ENCODE assay signal across 7 mouse cellular contexts in genomic region chr16:36071071-36071449, GRCm38 (mm10). TPM values are rescaled to one million over a fixed set of nuclear protein-coding genes. Genes with fewer than 3 reads are reported as not detected.
DNase-seq lines count a peak whose midpoint lies in the region; ATAC-seq lines count a peak whose summit lies in the region.

No protein-coding gene starts in this region.

- H3K4me2 ChIP-seq in forebrain, embryonic 11.5 days (ENCODE audit: low read depth, low read length, severe bottlenecking): peak overlapping the region; percentile 48
- peak overlapping the region; percentile 85 for H3K4me2 ChIP-seq in liver, embryonic 12.5 days

- peaks cover 14% of the 10 kb centered on the region for H3K4me1 ChIP-seq in forebrain, embryonic 11.5 days (replicated peaks; ENCODE audit: control insufficient read depth, insufficient read depth, low read length)
- H3K4me1 ChIP-seq in liver, embryonic 12.5 days: peaks cover 47% of the 10 kb centered on the region

- peak overlapping the region; percentile 74 for H3K4me3 ChIP-seq in forebrain, embryonic 11.5 days (ENCODE audit: low read depth, low read length)
- peak overlapping the region; percentile 84 for H3K4me3 ChIP-seq in liver, embryonic 12.5 days

- peak overlapping the region; percentile 99 for H3K27ac ChIP-seq in forebrain, embryonic 11.5 days (ENCODE audit: low read depth, low read length)
- H3K27ac ChIP-seq in liver, embryonic 12.5 days: peak overlapping the region; percentile 96

- H3K9ac ChIP-seq in forebrain, embryonic 11.5 days (ENCODE audit: low read length): peak overlapping the region; percentile 92
- peak overlapping the region; percentile 90 for H3K9ac ChIP-seq in liver, embryonic 12.5 days

- under 1% methylated on average over 16 of the region's 16 CpGs for WGBS in forebrain, embryonic 11.5 days
- WGBS in liver, embryonic 12.5 days (ENCODE audit: insufficient replicate concordance): 0% methylated on average over 16 of the region's 16 CpGs

- H3K27me3 ChIP-seq in forebrain, embryonic 11.5 days (ENCODE audit: control insufficient read depth, insufficient read depth, low read length): no peaks in the 10 kb centered on the region
- H3K27me3 ChIP-seq in liver, embryonic 12.5 days (replicated peaks): no peaks in the 10 kb centered on the region

- peak; percentile 58 for DNase-seq in 3T3-L1 (ENCODE audit: low read depth, low spot score)
- DNase-seq in forebrain, embryonic 11.5 days (ENCODE audit: low spot score): no peak
- no peak for DNase-seq in B cell, adult 2 months
- DNase-seq in right cerebral cortex, postnatal 25 days: no peak
- no peak for DNase-seq in right cerebral cortex, postnatal 4 days

- peak; percentile 37 for ATAC-seq in CD4-positive, CD25-positive, alpha-beta regulatory T cell, adult 4 months
- no peak for ATAC-seq in forebrain, embryonic 11.5 days (replicated peaks; ENCODE audit: low FRiP score)
- ATAC-seq in liver, embryonic 12.5 days: peak; percentile 45

- no peaks in the 10 kb centered on the region for H3K36me3 ChIP-seq in forebrain, embryonic 11.5 days (ENCODE audit: control insufficient read depth, insufficient read depth, low read length)
- H3K36me3 ChIP-seq in liver, embryonic 12.5 days: peaks cover 44% of the 10 kb centered on the region

- no peaks in the 10 kb centered on the region for H3K9me3 ChIP-seq in forebrain, embryonic 11.5 days (ENCODE audit: control insufficient read depth, low read length)
- no peaks in the 10 kb centered on the region for H3K9me3 ChIP-seq in liver, embryonic 12.5 days (replicated peaks)

RNA-seq across cellular contexts. Expression of gene Fam162a, which starts 0.3 kb away (rescaled TPM):
- 10 to 100 TPM; 71.7 to 98.7 TPM for polyA plus RNA-seq in CD4-positive, CD25-positive, alpha-beta regulatory T cell, adult 4 months (2017; shearing (Covaris generic))
- polyA plus RNA-seq in forebrain, embryonic 11.5 days (2014; fragmentation: Nextera tagmentation; extraction: Ambion mirVana): 307 and 308 TPM in 2 replicates
- 242 and 259 TPM in 2 replicates for polyA plus RNA-seq in liver, embryonic 12.5 days (2016; fragmentation: Nextera tagmentation; extraction: Ambion mirVana)

RNA-seq across cellular contexts. Expression of gene Ccdc58, which starts 0.4 kb away (rescaled TPM):
- 10 to 100 TPM; 34.3 to 37.0 TPM for polyA plus RNA-seq in CD4-positive, CD25-positive, alpha-beta regulatory T cell, adult 4 months (2017; shearing (Covaris generic))
- polyA plus RNA-seq in forebrain, embryonic 11.5 days (2014; fragmentation: Nextera tagmentation; extraction: Ambion mirVana): 86.6 and 93.6 TPM in 2 replicates
- 73.2 and 79.9 TPM in 2 replicates for polyA plus RNA-seq in liver, embryonic 12.5 days (2016; fragmentation: Nextera tagmentation; extraction: Ambion mirVana)

RNA-seq across cellular contexts. Expression of gene Wdr5b, which starts 30.1 kb away (rescaled TPM):
- polyA plus RNA-seq in CD4-positive, CD25-positive, alpha-beta regulatory T cell, adult 4 months (2017; shearing (Covaris generic)): 1 to 10 TPM; 4.4 to 8.5 TPM
- 11.6 and 12.5 TPM in 2 replicates for polyA plus RNA-seq in forebrain, embryonic 11.5 days (2014; fragmentation: Nextera tagmentation; extraction: Ambion mirVana)
- 3.6 and 4.0 TPM in 2 replicates for polyA plus RNA-seq in liver, embryonic 12.5 days (2016; fragmentation: Nextera tagmentation; extraction: Ambion mirVana)

RNA-seq across cellular contexts. Expression of gene Csta1, which starts 60.0 kb away (rescaled TPM):
- not detected for polyA plus RNA-seq in CD4-positive, CD25-positive, alpha-beta regulatory T cell, adult 4 months (2017; shearing (Covaris generic))
- polyA plus RNA-seq in forebrain, embryonic 11.5 days (2014; fragmentation: Nextera tagmentation; extraction: Ambion mirVana): not detected in 2 replicates
- polyA plus RNA-seq in liver, embryonic 12.5 days (2016; fragmentation: Nextera tagmentation; extraction: Ambion mirVana): not detected in 2 replicates
